Mouse (Mus musculus): ENCODE data around the gene Tenm2. TPM values are rescaled to one million over a fixed set of nuclear protein-coding genes. Genes with fewer than 3 reads are reported as not detected.

The Tenm2 gene
- total and polyA plus RNA-seq, 2 experiments from 2014 or later, result 41.8 to 91.3 TPM

- Histone ChIP-seq H3K9me3 (ENCODE audit: low read length) (no peaks in the 10 kb centered on the region), H3K4me2 (ENCODE audit: low read depth) (peak overlapping the region; percentile 79), H3K4me1 (ENCODE audit: insufficient read depth) (peaks cover 24% of the 10 kb centered on the region), H3K27ac (ENCODE audit: low read depth, low read length) (peak overlapping the region; percentile 81), H3K27me3 (ENCODE audit: insufficient read depth, low read length) (no peaks in the 10 kb centered on the region), H3K9ac (peak overlapping the region; percentile 67), H3K4me3 (ENCODE audit: low read depth, low read length) (peak overlapping the region; percentile 74), H3K36me3 (ENCODE audit: insufficient read depth) (no peaks in the 10 kb centered on the region)
- peak; percentile 34 for DNase-seq
- no peak for TF ChIP-seq CTCF (IDR thresholded peaks at IDR 0.05; ENCODE audit: low read depth)
- WGBS, result 2% methylated on average over 37 of the region's 66 CpGs
- ATAC-seq, result peak; percentile 51
These were observed 1255.9 kb downstream of the Tenm2 start for GRCm38 (mm10) chr11:35979733-35980410.

GRCm38 (mm10) chr11:35979266-35979732, 1256.5 kb downstream of the Tenm2 start:
- ATAC-seq (no peak), DNase-seq (no peak)
- Histone ChIP-seq H3K4me3 (ENCODE audit: low read depth, low read length) (peak overlapping the region; percentile 74), H3K27me3 (ENCODE audit: insufficient read depth, low read length) (no peaks in the 10 kb centered on the region), H3K4me1 (ENCODE audit: insufficient read depth) (peaks cover 24% of the 10 kb centered on the region), H3K36me3 (ENCODE audit: insufficient read depth) (no peaks in the 10 kb centered on the region), H3K4me2 (ENCODE audit: low read depth) (peak overlapping the region; percentile 79), H3K9me3 (ENCODE audit: low read length) (no peaks in the 10 kb centered on the region), H3K27ac (ENCODE audit: low read depth, low read length) (0 out of 2 replicates have a peak overlapping the region, but pooled peaks have one; percentile 81), H3K9ac (peak overlapping the region; percentile 67)
- WGBS, result under 1% methylated on average over 12 of the region's 12 CpGs
- no peak for TF ChIP-seq CTCF (IDR thresholded peaks at IDR 0.05; ENCODE audit: low read depth)

- no peak for TF ChIP-seq CTCF (IDR thresholded peaks at IDR 0.05; ENCODE audit: low read depth)
- H3K9me3 ChIP-seq (ENCODE audit: low read length), result no peaks in the 10 kb centered on the region
- H3K27ac ChIP-seq (ENCODE audit: low read depth, low read length), result no peak overlapping the region
- ATAC-seq, result no peak
- H3K4me3 ChIP-seq (ENCODE audit: low read depth, low read length), result peak overlapping the region; percentile 19
- WGBS, result 66% methylated on average over 3 of the region's 3 CpGs
- no peak for DNase-seq
- H3K4me1 ChIP-seq (ENCODE audit: insufficient read depth), result peaks cover 24% of the 10 kb centered on the region
- H3K27me3 ChIP-seq (ENCODE audit: insufficient read depth, low read length), result no peaks in the 10 kb centered on the region
- H3K4me2 ChIP-seq (ENCODE audit: low read depth), result peak overlapping the region; percentile 79
- H3K9ac ChIP-seq, result no peak overlapping the region
- no peaks in the 10 kb centered on the region for H3K36me3 ChIP-seq (ENCODE audit: insufficient read depth)
These were observed 1258.0 kb downstream of the Tenm2 start for GRCm38 (mm10) chr11:35977796-35978195.

- WGBS, result 36% methylated on average over 6 of the region's 6 CpGs
- Histone ChIP-seq H3K27ac (ENCODE audit: low read depth, low read length) (no peak overlapping the region), H3K4me1 (ENCODE audit: insufficient read depth) (peaks cover 24% of the 10 kb centered on the region)
These were observed 1258.7 kb downstream of the Tenm2 start for GRCm38 (mm10) chr11:35977096-35977495.

DNA sequence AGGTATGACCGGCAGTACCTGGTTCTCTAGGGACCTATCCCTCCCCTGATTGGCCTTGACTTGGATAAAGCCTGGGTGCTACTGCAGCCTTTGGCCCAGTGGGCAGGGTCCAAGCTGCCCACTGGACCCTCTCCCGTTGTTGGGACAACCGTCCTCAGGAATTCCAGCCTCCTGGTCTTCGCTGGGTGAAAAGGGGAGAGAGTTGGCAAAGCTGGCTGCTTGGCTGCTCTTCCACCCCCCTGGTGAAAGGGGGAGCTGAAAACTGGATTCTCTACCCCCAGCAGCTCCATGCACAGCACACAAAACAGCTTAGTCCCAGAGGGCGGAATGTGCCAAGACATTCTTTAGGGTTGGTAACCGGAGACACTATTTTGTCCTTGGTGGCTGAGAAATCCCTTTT, 1259.3 kb downstream of the Tenm2 start:
- peak overlapping the region; percentile 79 for H3K4me2 ChIP-seq (ENCODE audit: low read depth)
- H3K27ac ChIP-seq (ENCODE audit: low read depth, low read length), result no peak overlapping the region
- H3K9ac ChIP-seq, result no peak overlapping the region
- H3K27me3 ChIP-seq (ENCODE audit: insufficient read depth, low read length), result no peaks in the 10 kb centered on the region
- peak; percentile 61 for ATAC-seq
- 15% methylated on average over 6 of the region's 6 CpGs for WGBS
- no peak for TF ChIP-seq CTCF (IDR thresholded peaks at IDR 0.05; ENCODE audit: low read depth)
- H3K9me3 ChIP-seq (ENCODE audit: low read length), result no peaks in the 10 kb centered on the region
- DNase-seq, result peak; percentile 58
- no peaks in the 10 kb centered on the region for H3K36me3 ChIP-seq (ENCODE audit: insufficient read depth)
- peaks cover 24% of the 10 kb centered on the region for H3K4me1 ChIP-seq (ENCODE audit: insufficient read depth)
- no peak overlapping the region for H3K4me3 ChIP-seq (ENCODE audit: low read depth, low read length)

More at GRCm38 (mm10) chr11:35977096-35977495, 1258.7 kb downstream of the Tenm2 start:
- peak overlapping the region; percentile 19; the same call in 1 of the 2 replicates for H3K4me3 ChIP-seq (ENCODE audit: low read depth, low read length)
- DNase-seq, result no peak
- peak overlapping the region; percentile 79 for H3K4me2 ChIP-seq (ENCODE audit: low read depth)
- 0 out of 2 replicates have a peak overlapping the region, but pooled peaks have one; percentile 10 for H3K9ac ChIP-seq
- H3K36me3 ChIP-seq (ENCODE audit: insufficient read depth), result no peaks in the 10 kb centered on the region
- H3K27me3 ChIP-seq (ENCODE audit: insufficient read depth, low read length), result no peaks in the 10 kb centered on the region
- no peak for TF ChIP-seq CTCF (IDR thresholded peaks at IDR 0.05; ENCODE audit: low read depth)
- ATAC-seq, result no peak
- no peaks in the 10 kb centered on the region for H3K9me3 ChIP-seq (ENCODE audit: low read length)

- no peaks in the 10 kb centered on the region for H3K9me3 ChIP-seq (ENCODE audit: low read length)
- H3K9ac ChIP-seq, result no peak overlapping the region
- no peak for DNase-seq
- no peak overlapping the region for H3K4me2 ChIP-seq (ENCODE audit: low read depth)
- no peak for TF ChIP-seq CTCF (IDR thresholded peaks at IDR 0.05; ENCODE audit: low read depth)
- H3K4me3 ChIP-seq (ENCODE audit: low read depth, low read length), result no peak overlapping the region
- no peaks in the 10 kb centered on the region for H3K27me3 ChIP-seq (ENCODE audit: insufficient read depth, low read length)
- no peaks in the 10 kb centered on the region for H3K36me3 ChIP-seq (ENCODE audit: insufficient read depth)
- ATAC-seq, result no peak
- H3K4me1 ChIP-seq (ENCODE audit: insufficient read depth), result peaks cover 24% of the 10 kb centered on the region
- 85% methylated on average over 6 of the region's 6 CpGs for WGBS
- H3K27ac ChIP-seq (ENCODE audit: low read depth, low read length), result no peak overlapping the region
These were observed 1260.9 kb downstream of the Tenm2 start for GRCm38 (mm10) chr11:35974632-35975450.

DNA sequence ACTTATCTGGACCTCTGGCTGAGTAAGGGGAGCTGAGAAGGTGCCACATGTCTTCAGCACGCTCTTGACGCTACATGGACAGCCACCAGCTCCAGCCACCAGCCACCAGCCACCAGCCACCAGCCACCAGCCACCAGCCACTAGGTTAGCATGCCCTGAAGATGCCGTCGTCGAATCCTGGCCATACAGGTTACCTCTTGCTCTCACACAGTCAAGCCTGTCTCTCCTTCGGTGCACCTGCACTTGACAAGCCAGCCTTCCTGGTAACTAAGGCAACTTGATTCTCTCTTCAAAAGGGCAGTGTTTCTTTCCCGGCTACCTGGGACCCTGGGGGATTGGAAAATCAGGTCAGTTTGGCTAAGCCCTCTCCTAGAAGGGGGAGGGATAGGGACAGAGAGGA, 1262.6 kb downstream of the Tenm2 start:
- no peak overlapping the region for H3K27ac ChIP-seq (ENCODE audit: low read depth, low read length)
- TF ChIP-seq CTCF (IDR thresholded peaks at IDR 0.05; ENCODE audit: low read depth), result no peak
- H3K36me3 ChIP-seq (ENCODE audit: insufficient read depth), result no peaks in the 10 kb centered on the region
- no peak for DNase-seq
- no peak overlapping the region for H3K9ac ChIP-seq
- WGBS, result 38% methylated on average over 7 of the region's 7 CpGs
- no peak for ATAC-seq
- H3K27me3 ChIP-seq (ENCODE audit: insufficient read depth, low read length), result no peaks in the 10 kb centered on the region
- no peak overlapping the region for H3K4me3 ChIP-seq (ENCODE audit: low read depth, low read length)
- no peak overlapping the region for H3K4me2 ChIP-seq (ENCODE audit: low read depth)
- H3K9me3 ChIP-seq (ENCODE audit: low read length), result no peaks in the 10 kb centered on the region
- H3K4me1 ChIP-seq (ENCODE audit: insufficient read depth), result peaks cover 17% of the 10 kb centered on the region
